Mouse (Mus musculus) liver, embryonic 13.5 days (tissue): ENCODE results near the gene Zfp985. TPM values are rescaled to one million over a fixed set of nuclear protein-coding genes. Genes with fewer than 3 reads are reported as not detected.
"Not testable (repeated sequence)": the region's sequence is repeated elsewhere in the genome, so short reads cannot be mapped to it uniquely, and the experiment has no call there.

ENCODE experiments used
- ATAC-seq: fragments of 200-750 bp; cut with Nextera tagmentation; 2 replicates; pipeline ENCODE4 v1.8.0; 2017; ENCODE audit warnings: low read depth, mild to moderate bottlenecking, moderate number of reproducible peaks, moderate library complexity
- DNase-seq: peaks from one replicate; pipeline ENCODE4 v3.0.0; 2022
- H3K27ac ChIP-seq: fragments of 300-500 bp; sonication (generic); 2 replicates; pipeline ENCODE4 v1.5.1; 2015; ENCODE audit warnings: moderate library complexity, mild to moderate bottlenecking, inconsistent platforms
- H3K27me3 ChIP-seq: fragments of 300-500 bp; sonication (generic); 2 replicates; pipeline ENCODE4 v1.6.1; 2015; ENCODE audit warnings: mild to moderate bottlenecking, inconsistent platforms
- H3K36me3 ChIP-seq: fragments of 300-500 bp; sonication (generic); 2 replicates; pipeline ENCODE4 v1.6.1; 2015; ENCODE audit warnings: mild to moderate bottlenecking, inconsistent platforms
- H3K4me1 ChIP-seq: fragments of 300-500 bp; sonication (generic); replicated peaks from 2 replicates; pipeline ENCODE4 v1.6.1; 2015; ENCODE audit warnings: inconsistent platforms
- H3K4me2 ChIP-seq: fragments of 300-500 bp; sonication (generic); 2 replicates; pipeline ENCODE4 v1.6.1; 2015; ENCODE audit warnings: inconsistent platforms, mild to moderate bottlenecking, moderate library complexity
- H3K4me3 ChIP-seq: fragments of 300-500 bp; sonication (generic); replicated peaks from 2 replicates; pipeline ENCODE4 v1.5.1; 2015; ENCODE audit warnings: mild to moderate bottlenecking, inconsistent platforms
- H3K9ac ChIP-seq: fragments of 300-500 bp; sonication (generic); 2 replicates; pipeline ENCODE4 v1.6.1; 2015; ENCODE audit warnings: mild to moderate bottlenecking, inconsistent platforms
- H3K9me3 ChIP-seq: fragments of 300-500 bp; sonication (generic); replicated peaks from 2 replicates; pipeline ENCODE4 v1.6.1; 2016; ENCODE audit warnings: inconsistent platforms
- WGBS: fragments of 180-500 bp; shearing (Covaris S2); methylation state at CpG from one replicate; pipeline ENCODE4 v1.1.7; 2015; ENCODE audit not compliant: insufficient replicate concordance; 5-methylcytosine and 5-hydroxymethylcytosine counted together
- polyA plus RNA-seq: library from polyadenylated mRNA; unstranded; fragments of >200 nt; fragmentation: Nextera tagmentation; extraction: Ambion mirVana; gene quantifications from 2 replicates; pipeline ENCODE4 v1.2.1, GENCODE M21; 2015

Zfp985 gene
- polyA plus RNA-seq, 1 experiment from 2014 or later = 0.09 TPM

DNA sequence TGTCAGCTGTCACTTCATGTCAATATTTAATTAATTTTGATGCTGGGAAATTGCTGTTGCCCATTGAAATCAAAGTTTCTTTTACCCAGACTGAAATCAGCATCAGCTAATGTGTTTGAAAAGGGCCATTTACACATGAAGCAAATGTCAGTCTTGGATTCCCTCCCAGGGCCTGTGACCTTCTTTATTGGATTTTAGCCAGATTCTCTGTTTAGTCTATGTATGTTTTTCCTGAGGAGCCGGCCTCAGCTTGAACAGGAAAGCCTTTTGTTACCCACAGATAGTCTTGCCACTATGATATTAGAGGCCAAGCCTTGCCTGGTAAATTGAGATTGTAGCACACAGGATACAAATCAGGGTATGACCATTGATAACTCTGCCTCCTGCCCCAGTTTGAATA lies 6.0 kb downstream of the Zfp985 start:
- not testable (repeated sequence) for H3K4me3 ChIP-seq, H3K27ac ChIP-seq, ATAC-seq, H3K4me2 ChIP-seq, H3K36me3 ChIP-seq, H3K9me3 ChIP-seq, H3K4me1 ChIP-seq, H3K9ac ChIP-seq, H3K27me3 ChIP-seq, DNase-seq
- 23% methylated on average over 1 of the region's 1 CpGs for WGBS

DNA sequence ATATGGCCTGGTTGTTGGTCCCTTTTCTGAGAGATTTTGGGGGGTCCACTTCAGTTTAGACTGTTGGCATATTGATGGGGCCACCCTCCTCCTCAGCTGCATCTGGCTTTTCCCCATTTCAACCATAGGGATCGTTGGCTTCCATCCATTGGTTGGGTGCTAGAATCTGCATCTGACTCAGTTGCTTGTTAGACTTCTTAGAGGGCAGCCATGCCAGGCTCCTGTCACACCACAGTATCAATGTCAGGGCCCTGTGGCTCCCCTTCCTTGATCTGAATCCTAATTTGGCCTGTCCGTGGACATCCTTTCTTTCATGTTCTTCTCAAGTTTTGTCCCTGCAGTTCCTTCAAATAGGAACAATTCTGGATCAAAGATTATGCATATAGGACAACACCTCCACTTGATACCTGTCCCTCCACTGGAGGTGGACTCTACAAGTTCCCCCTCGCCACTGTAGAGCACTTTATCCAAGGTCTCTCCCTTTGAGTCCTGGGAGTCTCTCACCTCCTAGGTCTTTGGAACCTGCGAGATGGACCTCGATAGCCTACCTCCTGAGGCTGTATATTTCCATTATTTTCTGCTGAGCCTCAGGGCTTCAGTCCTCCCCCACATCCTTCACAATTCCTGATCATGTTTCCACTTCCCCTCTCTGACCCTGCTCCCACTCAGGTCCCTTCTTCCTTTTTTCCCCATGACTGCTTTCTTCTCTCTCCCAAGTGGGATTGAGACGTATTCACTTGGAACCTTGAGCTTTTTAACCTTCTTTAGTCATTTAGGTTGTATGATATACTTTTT lies 12.5 kb downstream of the Zfp985 start:
- Histone ChIP-seq H3K36me3 (no peaks in the 10 kb centered on the region), H3K27me3 (no peaks in the 10 kb centered on the region), H3K4me3 (no peak overlapping the region), H3K9ac (no peak overlapping the region), H3K9me3 (peaks cover 10% of the 10 kb centered on the region; the same call in 1 of the 2 replicates), H3K4me2 (no peak overlapping the region), H3K27ac (no peak overlapping the region), H3K4me1 (no peaks in the 10 kb centered on the region)
- ATAC-seq (no peak), DNase-seq (no peak)
- WGBS = 48% methylated on average over 6 of the region's 6 CpGs

DNA sequence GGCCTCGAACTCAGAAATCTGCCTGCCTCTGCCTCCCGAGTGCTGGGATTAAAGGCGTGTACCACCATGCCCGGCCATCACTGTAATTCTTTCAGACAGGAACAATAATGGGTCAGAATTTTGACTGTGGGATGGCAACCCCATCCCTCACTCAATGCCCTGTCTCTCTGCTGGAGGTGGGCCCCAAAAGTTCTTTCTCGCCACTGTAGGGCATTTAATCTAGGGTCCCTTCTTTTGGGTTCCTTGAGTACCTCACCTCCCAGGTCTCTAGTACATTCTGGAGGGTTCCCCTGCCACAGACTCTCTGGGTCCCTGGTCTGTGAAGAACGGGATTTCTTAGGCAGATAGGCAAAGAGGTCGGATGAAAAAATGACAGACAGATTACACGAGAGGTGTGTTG lies 18.1 kb downstream of the Zfp985 start:
- WGBS = 56% methylated on average over 8 of the region's 8 CpGs

DNA sequence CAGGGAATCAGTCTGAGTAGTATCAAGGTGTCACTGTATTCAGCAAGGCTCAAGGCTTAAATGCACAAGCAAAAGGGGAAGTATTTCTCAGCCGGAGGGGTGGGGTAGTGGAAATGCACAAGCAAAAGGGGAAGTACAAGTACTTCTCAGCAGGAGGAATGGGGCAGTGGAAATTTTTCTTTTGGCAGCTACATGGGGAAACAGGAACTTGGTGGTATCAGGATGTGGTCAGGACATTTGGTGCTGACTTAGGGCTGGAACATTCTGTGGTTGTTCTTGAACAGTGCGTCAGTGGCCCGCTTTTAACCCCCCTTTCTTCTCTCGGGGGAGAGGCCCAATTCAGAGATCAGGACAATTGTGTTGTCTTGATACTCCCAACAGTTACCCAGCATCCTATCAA lies 26.3 kb downstream of the Zfp985 start:
- H3K4me1 ChIP-seq, H3K9ac ChIP-seq, H3K27ac ChIP-seq, DNase-seq, H3K27me3 ChIP-seq, H3K4me3 ChIP-seq, H3K4me2 ChIP-seq, ATAC-seq, H3K9me3 ChIP-seq, H3K36me3 ChIP-seq: not testable (repeated sequence)
- 54% methylated on average over 4 of the region's 4 CpGs for WGBS

More for the DNA sequence above, 18.1 kb downstream of the Zfp985 start:
- not testable (repeated sequence) for H3K4me2 ChIP-seq, H3K4me1 ChIP-seq, H3K4me3 ChIP-seq, ATAC-seq, H3K27me3 ChIP-seq, H3K9ac ChIP-seq, H3K27ac ChIP-seq, H3K36me3 ChIP-seq, DNase-seq
- peaks cover 12% of the 10 kb centered on the region for H3K9me3 ChIP-seq

DNA sequence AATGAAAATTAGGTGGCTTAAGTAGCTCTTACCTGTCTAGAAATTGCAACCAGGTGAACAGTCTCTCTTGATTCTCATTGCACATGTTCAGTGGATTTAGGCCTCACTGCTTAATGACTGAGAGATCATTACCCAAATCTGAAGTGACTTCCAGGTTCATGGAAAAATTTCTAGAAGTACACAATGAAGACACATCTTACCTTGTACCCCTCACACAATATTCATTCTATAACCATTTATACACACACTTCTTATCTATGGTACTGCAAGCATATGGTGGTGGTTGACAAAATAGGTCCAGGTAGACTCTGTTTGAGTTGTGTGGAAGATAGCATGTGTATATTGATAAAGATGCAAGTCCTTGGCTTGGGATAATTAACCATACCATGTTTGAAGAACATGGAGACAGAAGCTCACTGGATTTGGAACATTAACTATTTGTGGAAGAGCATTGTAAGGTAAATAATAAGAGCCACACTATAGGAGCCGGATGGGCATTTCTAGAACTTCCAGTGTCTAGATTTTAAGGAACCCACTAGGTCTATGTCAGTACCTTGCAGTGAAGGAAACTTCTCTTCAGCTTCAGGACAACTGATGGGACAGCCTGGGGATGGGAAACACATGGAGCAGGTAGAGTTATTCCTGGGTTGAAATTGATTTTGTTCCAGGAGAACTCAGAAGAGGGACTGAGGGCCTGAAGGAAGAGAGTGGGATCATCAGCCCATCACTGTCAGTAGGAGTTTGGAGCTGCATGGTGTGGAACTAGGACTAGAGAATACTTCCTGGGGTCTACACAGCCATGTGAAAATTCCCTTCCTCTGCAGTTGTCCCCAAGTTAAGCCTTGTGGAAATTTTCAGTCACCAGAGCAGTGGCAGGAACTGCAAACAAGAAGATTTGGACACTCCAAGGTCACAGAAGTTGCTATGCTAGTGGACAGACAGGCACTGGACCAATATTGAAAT lies 33.7 kb downstream of the Zfp985 start:
- no peak overlapping the region for H3K9ac ChIP-seq
- H3K4me3 ChIP-seq = no peak overlapping the region
- no peak for DNase-seq
- H3K27ac ChIP-seq = no peak overlapping the region
- no peak overlapping the region for H3K4me2 ChIP-seq
- H3K36me3 ChIP-seq = no peaks in the 10 kb centered on the region
- H3K4me1 ChIP-seq = no peaks in the 10 kb centered on the region
- ATAC-seq = no peak
- no peaks in the 10 kb centered on the region for H3K27me3 ChIP-seq
- H3K9me3 ChIP-seq = peaks cover 12% of the 10 kb centered on the region; the same call in 1 of the 2 replicates
- 37% methylated on average over 1 of the region's 1 CpGs for WGBS

DNA sequence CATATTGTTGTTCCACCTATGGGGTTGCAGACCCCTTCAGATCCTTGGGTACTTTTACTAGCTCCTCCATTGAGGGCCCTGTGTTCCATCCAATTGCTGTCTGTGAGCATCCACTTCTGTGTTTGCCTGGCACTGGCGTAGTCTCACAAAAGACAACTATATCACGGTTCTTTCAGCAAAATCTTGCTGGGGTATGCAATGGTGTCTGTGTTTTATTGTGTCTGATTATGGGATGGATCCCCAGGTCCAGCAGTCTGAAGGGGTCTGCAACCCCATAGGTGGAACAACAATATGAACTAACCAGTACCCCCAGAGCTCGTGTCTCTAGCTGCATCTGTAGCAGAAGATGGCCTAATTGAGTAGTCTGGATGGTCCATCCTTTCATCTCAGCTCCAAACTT lies 41.6 kb downstream of the Zfp985 start:
- not testable (repeated sequence) for H3K4me3 ChIP-seq, DNase-seq, H3K4me2 ChIP-seq, H3K4me1 ChIP-seq, H3K27ac ChIP-seq, H3K27me3 ChIP-seq, H3K9ac ChIP-seq, ATAC-seq, H3K36me3 ChIP-seq
- H3K9me3 ChIP-seq = peaks cover 20% of the 10 kb centered on the region
- WGBS = 56% methylated on average over 3 of the region's 3 CpGs

DNA sequence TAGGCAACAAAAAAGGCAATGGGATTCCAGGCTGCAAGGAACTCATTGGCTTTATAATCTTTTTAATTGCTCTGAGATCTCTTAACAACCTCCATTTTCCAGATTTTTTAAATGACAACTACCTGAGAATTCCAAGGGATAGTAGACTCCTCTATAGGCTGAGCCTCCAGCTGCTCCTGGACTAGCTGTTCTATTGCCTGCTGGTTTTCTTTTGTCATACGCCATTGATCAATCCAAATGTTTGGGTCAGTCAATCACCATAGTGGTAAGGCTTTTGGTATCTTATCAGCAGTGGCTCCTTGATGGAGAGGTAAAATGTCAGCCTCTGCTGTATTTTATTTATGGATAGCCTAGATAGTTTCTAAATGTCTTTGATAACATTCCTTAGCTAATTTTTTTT lies 44.6 kb downstream of the Zfp985 start:
- no peaks in the 10 kb centered on the region for H3K36me3 ChIP-seq
- no peak overlapping the region for H3K27ac ChIP-seq
- no peaks in the 10 kb centered on the region for H3K4me1 ChIP-seq
- H3K9me3 ChIP-seq = peaks cover 22% of the 10 kb centered on the region
- H3K4me3 ChIP-seq = no peak overlapping the region
- ATAC-seq (no peak), DNase-seq (no peak)
- H3K27me3 ChIP-seq = no peaks in the 10 kb centered on the region
- WGBS = 40% methylated on average over 1 of the region's 1 CpGs
- H3K9ac ChIP-seq = no peak overlapping the region
- no peak overlapping the region for H3K4me2 ChIP-seq

DNA sequence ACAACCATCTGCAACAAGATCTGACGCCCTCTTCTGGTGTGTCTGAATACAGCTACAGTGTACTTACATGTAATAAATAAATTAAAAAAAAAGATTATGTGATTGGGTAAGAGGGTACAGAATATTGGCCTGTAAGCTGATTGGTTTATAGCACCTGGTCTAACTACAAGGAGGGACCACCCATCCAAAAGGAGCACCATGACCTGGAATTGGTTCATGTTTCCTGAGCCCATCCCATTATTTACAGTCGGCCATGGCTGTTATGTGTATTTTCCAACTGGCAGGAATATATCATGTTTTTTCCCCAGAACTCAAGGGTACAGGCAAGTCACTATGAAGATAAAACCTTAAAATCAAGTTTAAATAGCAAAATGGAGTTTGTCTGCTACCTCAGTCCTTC lies 45.8 kb downstream of the Zfp985 start:
- Histone ChIP-seq H3K27ac (no peak overlapping the region), H3K9ac (no peak overlapping the region), H3K4me2 (no peak overlapping the region), H3K9me3 (peaks cover 22% of the 10 kb centered on the region), H3K36me3 (no peaks in the 10 kb centered on the region), H3K4me3 (no peak overlapping the region), H3K4me1 (no peaks in the 10 kb centered on the region), H3K27me3 (no peaks in the 10 kb centered on the region)
- DNase-seq (no peak), ATAC-seq (no peak)
- 32% methylated on average over 2 of the region's 2 CpGs for WGBS

DNA sequence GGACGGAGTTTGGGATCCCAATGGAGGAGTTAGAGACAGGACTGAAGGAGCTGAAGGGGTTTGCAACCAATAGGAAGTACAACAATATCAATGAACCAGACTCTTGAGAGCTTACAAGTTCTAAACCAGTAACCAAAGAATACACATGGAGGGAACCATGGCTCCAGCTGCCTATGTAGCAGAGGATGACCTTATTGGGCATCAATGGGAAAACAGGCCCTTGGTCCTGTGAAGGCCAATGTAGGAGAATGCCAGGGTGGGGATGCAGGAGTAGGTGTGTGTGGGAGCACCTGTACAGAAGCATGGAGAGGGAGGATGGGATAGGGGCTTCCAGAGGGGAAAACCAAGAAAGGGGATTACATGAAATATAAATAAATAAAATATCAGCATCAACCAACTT lies 48.8 kb downstream of the Zfp985 start:
- WGBS = 31% methylated on average over 1 of the region's 1 CpGs

DNA sequence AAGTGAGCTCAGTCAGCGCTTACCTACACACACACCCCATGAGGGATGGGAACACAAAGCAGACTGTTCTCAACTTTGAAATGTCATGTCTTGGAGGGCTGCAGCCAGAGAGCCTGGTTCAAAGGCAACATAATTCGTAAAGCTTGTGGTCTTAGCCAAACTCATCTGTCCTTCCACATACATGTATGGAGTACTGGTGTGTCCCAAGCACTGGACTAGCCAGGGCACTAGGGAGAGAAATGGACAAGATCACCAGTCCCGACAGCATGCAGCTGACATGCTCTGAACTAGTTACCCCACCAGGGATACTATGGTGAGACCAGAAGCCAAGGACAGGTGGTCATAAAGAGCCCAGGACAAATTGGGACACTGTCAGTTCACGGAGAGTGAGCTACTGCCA lies 50.7 kb downstream of the Zfp985 start:
- Histone ChIP-seq H3K27me3 (no peaks in the 10 kb centered on the region), H3K4me1 (no peaks in the 10 kb centered on the region), H3K9me3 (peaks cover 19% of the 10 kb centered on the region; the same call in 1 of the 2 replicates), H3K9ac (no peak overlapping the region), H3K4me2 (no peak overlapping the region), H3K4me3 (no peak overlapping the region), H3K27ac (no peak overlapping the region), H3K36me3 (no peaks in the 10 kb centered on the region)
- ATAC-seq (no peak), DNase-seq (no peak)
- WGBS = 56% methylated on average over 4 of the region's 4 CpGs

More for the DNA sequence above, 48.8 kb downstream of the Zfp985 start:
- H3K9ac ChIP-seq = no peak overlapping the region
- no peak overlapping the region for H3K27ac ChIP-seq
- no peaks in the 10 kb centered on the region for H3K4me1 ChIP-seq
- no peak overlapping the region for H3K4me2 ChIP-seq
- no peaks in the 10 kb centered on the region for H3K27me3 ChIP-seq
- DNase-seq (no peak), ATAC-seq (no peak)
- H3K4me3 ChIP-seq = no peak overlapping the region
- H3K9me3 ChIP-seq = peaks cover 19% of the 10 kb centered on the region; the same call in 1 of the 2 replicates
- no peaks in the 10 kb centered on the region for H3K36me3 ChIP-seq

DNA sequence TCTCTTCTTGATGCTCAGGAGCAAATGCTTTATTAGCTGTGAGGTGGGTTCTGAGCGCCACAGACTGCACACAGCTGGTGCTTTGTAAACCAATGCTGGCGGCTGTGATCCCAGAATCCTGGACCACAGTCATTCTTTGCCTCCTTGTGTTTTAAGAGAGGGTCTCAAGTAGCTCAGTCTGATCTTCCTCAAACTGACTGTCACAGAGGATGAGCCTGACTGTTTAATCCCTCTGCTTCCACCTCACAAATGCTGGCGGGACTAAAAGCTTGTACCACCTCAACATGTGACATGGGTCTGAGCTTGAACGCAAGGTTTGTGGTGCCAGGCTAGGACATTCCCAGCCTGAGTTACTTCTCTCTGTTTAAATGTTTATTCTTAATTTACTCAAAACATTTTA lies 52.4 kb downstream of the Zfp985 start:
- peaks cover 10% of the 10 kb centered on the region; the same call in 1 of the 2 replicates for H3K9me3 ChIP-seq
- ATAC-seq (no peak), DNase-seq (no peak)
- H3K4me2 ChIP-seq = no peak overlapping the region
- H3K9ac ChIP-seq = no peak overlapping the region
- no peak overlapping the region for H3K27ac ChIP-seq
- H3K4me1 ChIP-seq = no peaks in the 10 kb centered on the region
- H3K27me3 ChIP-seq = no peaks in the 10 kb centered on the region
- 61% methylated on average over 4 of the region's 4 CpGs for WGBS
- H3K36me3 ChIP-seq = no peaks in the 10 kb centered on the region
- no peak overlapping the region for H3K4me3 ChIP-seq
